Mouse (Mus musculus): ENCODE results near the gene Arhgap9. TPM values are rescaled to one million over a fixed set of nuclear protein-coding genes. Genes with fewer than 3 reads are reported as not detected.

Arhgap9 gene
- total and polyA plus RNA-seq, 3 experiments = 32.4 to 44.7 (median 33.7) TPM

GRCm38 (mm10) chr10:127377700-127378099 is 55.9 kb downstream of the Arhgap9 start:
- TF ChIP-seq NELFE (IDR thresholded peaks at IDR 0.05; ENCODE audit: low read depth, low read length) = no peak
- TF ChIP-seq E2F4 (IDR thresholded peaks at IDR 0.05; ENCODE audit: insufficient replicate concordance, low read depth, low read length) = no peak
- TF ChIP-seq IRF4 (IDR thresholded peaks at IDR 0.05; ENCODE audit: low read depth, low read length) = no peak
- TF ChIP-seq MAZ (IDR thresholded peaks at IDR 0.05; ENCODE audit: low read depth, low read length) = no peak
- no peak for TF ChIP-seq ZMIZ1 (IDR thresholded peaks at IDR 0.05; ENCODE audit: low read depth, low read length)
- no peak for TF ChIP-seq CTCF (conservative IDR thresholded peaks at IDR 0.05 in 1 of 2, IDR thresholded peaks at IDR 0.05 in 1 of 2; ENCODE audit: low read depth in 2 of 2, low read length in 2 of 2)

More at GRCm38 (mm10) chr10:127377700-127378099, 55.9 kb downstream of the Arhgap9 start:
- H3K4me2 ChIP-seq (ENCODE audit: insufficient read depth, low read depth, poor library complexity, severe bottlenecking) = no peak overlapping the region
- in situ Hi-C loops (cut with MboI; ENCODE audit: low pct_ligation_motif_present, low pct_unique_long_range_greater_than_20kb, low sequenced_read_pairs) = no loop called here
- H3K27me3 ChIP-seq (replicated peaks) = no peaks in the 10 kb centered on the region
- H3K9me3 ChIP-seq (replicated peaks; ENCODE audit: low read length) = peaks cover 4% of the 10 kb centered on the region
- H3K4me1 ChIP-seq (ENCODE audit: control insufficient read depth in 1 of 2, insufficient read depth in 2 of 2) = peaks cover 2 to 12% of the 10 kb centered on the region in 2 experiments; a peak in 2 of 4 replicates
- H3K79me2 ChIP-seq (replicated peaks; ENCODE audit: control insufficient read depth, extremely low read depth, insufficient read depth, poor library complexity, severe bottlenecking) = peaks cover 6% of the 10 kb centered on the region
- dilution Hi-C loops (cut with MboI; ENCODE audit: extremely low pct_ligation_motif_present, extremely low pct_unique_long_range_greater_than_20kb, low sequenced_read_pairs) = no loop called here
- H3K27ac ChIP-seq (ENCODE audit: insufficient read depth, low read depth) = no peak overlapping the region
- no peak overlapping the region for H3K9ac ChIP-seq (ENCODE audit: insufficient read depth, low read depth)
- peaks cover 0 to 2% of the 10 kb centered on the region in 2 experiments for H3K36me3 ChIP-seq (replicated peaks in 1 of 2; ENCODE audit: control insufficient read depth in 1 of 2, insufficient read depth in 1 of 2, low read length in 1 of 2)
- H3K4me3 ChIP-seq (replicated peaks in 1 of 3; ENCODE audit: low read depth in 2 of 3, low read length in 2 of 3, poor library complexity in 1 of 3) = no peak overlapping the region
- DNase-seq (ENCODE audit: extremely low read depth) = no peak

Other genes starting within 250 kb of the Arhgap9 start
- gene Agap2, start 246.7 kb upstream of the Arhgap9 start, total RNA-seq (2012; rRNA removed) = 43.5 and 46.0 TPM in 2 replicates
- 24.8 and 27.8 TPM in 2 replicates for gene Agap2, start 246.7 kb upstream of the Arhgap9 start, total RNA-seq (2014; rRNA removed)
- 26.1 and 27.8 TPM in 2 replicates for gene Agap2, start 246.7 kb upstream of the Arhgap9 start, polyA plus RNA-seq (2012; ENCODE audit: insufficient read length, low read depth)
- 81.1 and 82.7 TPM in 2 replicates for gene Os9, start 200.8 kb upstream of the Arhgap9 start, total RNA-seq (2012; rRNA removed)
- gene Os9, start 200.8 kb upstream of the Arhgap9 start, total RNA-seq (2014; rRNA removed) = 41.0 and 42.8 TPM in 2 replicates
- gene Os9, start 200.8 kb upstream of the Arhgap9 start, polyA plus RNA-seq (2012; ENCODE audit: insufficient read length, low read depth) = 61.9 and 78.2 TPM in 2 replicates
- gene B4galnt1, start 156.7 kb upstream of the Arhgap9 start, total RNA-seq (2012; rRNA removed) = 15.5 and 17.5 TPM in 2 replicates
- 0.74 and 0.98 TPM in 2 replicates for gene B4galnt1, start 156.7 kb upstream of the Arhgap9 start, total RNA-seq (2014; rRNA removed)
- 1.9 and 2.3 TPM in 2 replicates for gene B4galnt1, start 156.7 kb upstream of the Arhgap9 start, polyA plus RNA-seq (2012; ENCODE audit: insufficient read length, low read depth)
- gene Slc26a10, start 141.3 kb upstream of the Arhgap9 start, total RNA-seq (2012; rRNA removed) = 1.2 and 1.7 TPM in 2 replicates
- 0.05 TPM in 2 replicates for gene Slc26a10, start 141.3 kb upstream of the Arhgap9 start, total RNA-seq (2014; rRNA removed)
- gene Slc26a10, start 141.3 kb upstream of the Arhgap9 start, polyA plus RNA-seq (2012; ENCODE audit: insufficient read length, low read depth) = 0.16 and 0.44 TPM in 2 replicates
- 8.6 and 8.7 TPM in 2 replicates for gene Arhgef25, start 131.9 kb upstream of the Arhgap9 start, total RNA-seq (2012; rRNA removed)
- 3.3 and 4.0 TPM in 2 replicates for gene Arhgef25, start 131.9 kb upstream of the Arhgap9 start, total RNA-seq (2014; rRNA removed)
- 8.3 and 11.1 TPM in 2 replicates for gene Arhgef25, start 131.9 kb upstream of the Arhgap9 start, polyA plus RNA-seq (2012; ENCODE audit: insufficient read length, low read depth)
- 26.9 and 27.6 TPM in 2 replicates for gene Dtx3, start 126.2 kb upstream of the Arhgap9 start, total RNA-seq (2012; rRNA removed)
- gene Dtx3, start 126.2 kb upstream of the Arhgap9 start, total RNA-seq (2014; rRNA removed) = 18.9 and 19.2 TPM in 2 replicates
- gene Dtx3, start 126.2 kb upstream of the Arhgap9 start, polyA plus RNA-seq (2012; ENCODE audit: insufficient read length, low read depth) = 51.2 and 54.4 TPM in 2 replicates
- gene Pip4k2c, start 110.4 kb upstream of the Arhgap9 start, total RNA-seq (2012; rRNA removed) = 22.7 TPM in 2 replicates
- 12.5 and 13.3 TPM in 2 replicates for gene Pip4k2c, start 110.4 kb upstream of the Arhgap9 start, total RNA-seq (2014; rRNA removed)
- gene Pip4k2c, start 110.4 kb upstream of the Arhgap9 start, polyA plus RNA-seq (2012; ENCODE audit: insufficient read length, low read depth) = 23.3 and 24.7 TPM in 2 replicates
- gene Kif5a, start 58.6 kb upstream of the Arhgap9 start, total RNA-seq (2012; rRNA removed) = 1.3 and 2.1 TPM in 2 replicates
- not detected in 2 replicates for gene Kif5a, start 58.6 kb upstream of the Arhgap9 start, total RNA-seq (2014; rRNA removed)
- 0.14 and 0.46 TPM in 2 replicates for gene Kif5a, start 58.6 kb upstream of the Arhgap9 start, polyA plus RNA-seq (2012; ENCODE audit: insufficient read length, low read depth)
- 88.5 and 91.9 TPM in 2 replicates for gene Dctn2, start 55.6 kb upstream of the Arhgap9 start, total RNA-seq (2012; rRNA removed)
- 66.3 and 67.3 TPM in 2 replicates for gene Dctn2, start 55.6 kb upstream of the Arhgap9 start, total RNA-seq (2014; rRNA removed)
- 79.1 and 94.1 TPM in 2 replicates for gene Dctn2, start 55.6 kb upstream of the Arhgap9 start, polyA plus RNA-seq (2012; ENCODE audit: insufficient read length, low read depth)
- 2.7 and 3.3 TPM in 2 replicates for gene Mbd6, start 32.9 kb upstream of the Arhgap9 start, total RNA-seq (2012; rRNA removed)
- 0.51 and 0.74 TPM in 2 replicates for gene Mbd6, start 32.9 kb upstream of the Arhgap9 start, total RNA-seq (2014; rRNA removed)
- gene Mbd6, start 32.9 kb upstream of the Arhgap9 start, polyA plus RNA-seq (2012; ENCODE audit: insufficient read length, low read depth) = 16.5 and 17.7 TPM in 2 replicates
- 224 and 234 TPM in 2 replicates for gene Mars, start 10.2 kb upstream of the Arhgap9 start, total RNA-seq (2012; rRNA removed)
- 110 and 143 TPM in 2 replicates for gene Mars, start 10.2 kb upstream of the Arhgap9 start, total RNA-seq (2014; rRNA removed)
- 161 and 177 TPM in 2 replicates for gene Mars, start 10.2 kb upstream of the Arhgap9 start, polyA plus RNA-seq (2012; ENCODE audit: insufficient read length, low read depth)
- gene Gli1, start 20.0 kb downstream of the Arhgap9 start, total RNA-seq (2012; rRNA removed) = 0.13 and 0.42 TPM in 2 replicates
- not detected in 2 replicates for gene Gli1, start 20.0 kb downstream of the Arhgap9 start, total RNA-seq (2014; rRNA removed)
- 0.10 and 0.14 TPM in 2 replicates for gene Gli1, start 20.0 kb downstream of the Arhgap9 start, polyA plus RNA-seq (2012; ENCODE audit: insufficient read length, low read depth)
- gene Inhbe, start 32.4 kb downstream of the Arhgap9 start, total RNA-seq (2012; rRNA removed) = 1.3 and 2.6 TPM in 2 replicates
- 0.85 and 0.89 TPM in 2 replicates for gene Inhbe, start 32.4 kb downstream of the Arhgap9 start, total RNA-seq (2014; rRNA removed)
- 0.65 and 0.83 TPM in 2 replicates for gene Inhbe, start 32.4 kb downstream of the Arhgap9 start, polyA plus RNA-seq (2012; ENCODE audit: insufficient read length, low read depth)
- gene Inhbc, start 48.5 kb downstream of the Arhgap9 start, total RNA-seq (2012; rRNA removed) = 0.08 and 0.38 TPM in 2 replicates
- gene Inhbc, start 48.5 kb downstream of the Arhgap9 start, total RNA-seq (2014; rRNA removed) = not detected in 2 replicates
- gene Inhbc, start 48.5 kb downstream of the Arhgap9 start, polyA plus RNA-seq (2012; ENCODE audit: insufficient read length, low read depth) = 0.20 TPM in 1 of 2 replicates, not detected in the other
- 7.3 and 8.7 TPM in 2 replicates for gene R3hdm2, start 58.4 kb downstream of the Arhgap9 start, total RNA-seq (2012; rRNA removed)
- gene R3hdm2, start 58.4 kb downstream of the Arhgap9 start, total RNA-seq (2014; rRNA removed) = 4.2 and 7.0 TPM in 2 replicates
- 23.6 and 29.2 TPM in 2 replicates for gene R3hdm2, start 58.4 kb downstream of the Arhgap9 start, polyA plus RNA-seq (2012; ENCODE audit: insufficient read length, low read depth)
- 0.08 and 0.42 TPM in 2 replicates for gene Stac3, start 179.7 kb downstream of the Arhgap9 start, total RNA-seq (2012; rRNA removed)
- gene Stac3, start 179.7 kb downstream of the Arhgap9 start, total RNA-seq (2014; rRNA removed) = 0.50 TPM in 1 of 2 replicates, not detected in the other
- 0.79 and 0.93 TPM in 2 replicates for gene Stac3, start 179.7 kb downstream of the Arhgap9 start, polyA plus RNA-seq (2012; ENCODE audit: insufficient read length, low read depth)
- gene Ndufa4l2, start 193.0 kb downstream of the Arhgap9 start, total RNA-seq (2012; rRNA removed) = 0.47 and 0.80 TPM in 2 replicates
- not detected in 2 replicates for gene Ndufa4l2, start 193.0 kb downstream of the Arhgap9 start, total RNA-seq (2014; rRNA removed)
- gene Ndufa4l2, start 193.0 kb downstream of the Arhgap9 start, polyA plus RNA-seq (2012; ENCODE audit: insufficient read length, low read depth) = not detected in 2 replicates
- 252 and 317 TPM in 2 replicates for gene Shmt2, start 200.5 kb downstream of the Arhgap9 start, total RNA-seq (2012; rRNA removed)
- gene Shmt2, start 200.5 kb downstream of the Arhgap9 start, total RNA-seq (2014; rRNA removed) = 267 and 273 TPM in 2 replicates
- gene Shmt2, start 200.5 kb downstream of the Arhgap9 start, polyA plus RNA-seq (2012; ENCODE audit: insufficient read length, low read depth) = 315 and 353 TPM in 2 replicates
- 0.13 TPM in 1 of 2 replicates, not detected in the other for gene Nxph4, start 212.6 kb downstream of the Arhgap9 start, total RNA-seq (2012; rRNA removed)
- gene Nxph4, start 212.6 kb downstream of the Arhgap9 start, total RNA-seq (2014; rRNA removed) = not detected in 2 replicates
- 0.14 and 0.15 TPM in 2 replicates for gene Nxph4, start 212.6 kb downstream of the Arhgap9 start, polyA plus RNA-seq (2012; ENCODE audit: insufficient read length, low read depth)

Data from CH12.LX (cell line).